Mouse (Mus musculus): ENCODE measurements around the gene 1700057G04Rik.

- no peak for TF ChIP-seq CHD2 (IDR thresholded peaks at IDR 0.05; ENCODE audit: low read depth, low read length)
- TF ChIP-seq ZNF384 (IDR thresholded peaks at IDR 0.05; ENCODE audit: low read depth, low read length) = no peak
- TF ChIP-seq MAFK (IDR thresholded peaks at IDR 0.05; ENCODE audit: insufficient read depth, low read depth, low read length) = no peak
- no peak for TF ChIP-seq HCFC1 (IDR thresholded peaks at IDR 0.05; ENCODE audit: borderline replicate concordance, insufficient read depth, low read length)
Observed at GRCm38 (mm10) chr9:92337661-92338060, 28.5 kb downstream of the 1700057G04Rik start.

Data from ES-E14 (cell line).